Mouse (Mus musculus) heart, adult 11 months (tissue): Measurements from ENCODE around the gene BC030870.
A peak's percentile ranks its signal among the peaks of the same experiment; 100 is the strongest.
"Not testable (repeated sequence)": the region's sequence is repeated elsewhere in the genome, so short reads cannot be mapped to it uniquely, and the experiment has no call there.

ENCODE experiments used
- DNase-seq: peaks from one replicate; pipeline ENCODE4 v3.0.0; 2022

The BC030870 gene

GRCm38 (mm10) chr8:65129199-65129788 is at the start of gene BC030870:
Gene BC030870 (minus strand): TSS chr8:65129563.
- DNase-seq = no peak

GRCm38 (mm10) chr8:65174746-65175476 is 45.5 kb upstream of the BC030870 start:
- DNase-seq = no peak

GRCm38 (mm10) chr8:65169184-65169583 is 39.8 kb upstream of the BC030870 start:
- DNase-seq = no peak

- not testable (repeated sequence) for DNase-seq
Observed at GRCm38 (mm10) chr8:65160676-65161075, 31.3 kb upstream of the BC030870 start.

GRCm38 (mm10) chr8:65159096-65159748 is 29.9 kb upstream of the BC030870 start:
- peak; percentile 61 for DNase-seq

GRCm38 (mm10) chr8:65157901-65158300 is 28.5 kb upstream of the BC030870 start:
- DNase-seq = peak; percentile 67

- DNase-seq = no peak
Observed at GRCm38 (mm10) chr8:65138830-65139466, 9.6 kb upstream of the BC030870 start.

- DNase-seq = no peak
Observed at GRCm38 (mm10) chr8:65126454-65126853, 2.9 kb downstream of the BC030870 start.

GRCm38 (mm10) chr8:65126014-65126413 is 3.3 kb downstream of the BC030870 start:
- no peak for DNase-seq

- no peak for DNase-seq
Observed at GRCm38 (mm10) chr8:65112092-65112491, 17.3 kb downstream of the BC030870 start.

GRCm38 (mm10) chr8:65110285-65110691 is 19.1 kb downstream of the BC030870 start:
- DNase-seq = no peak

- no peak for DNase-seq
Observed at GRCm38 (mm10) chr8:65108936-65109335, 20.4 kb downstream of the BC030870 start.

GRCm38 (mm10) chr8:65107936-65108718 is 21.2 kb downstream of the BC030870 start:
- no peak for DNase-seq

- DNase-seq = no peak
Observed at GRCm38 (mm10) chr8:65104041-65104440, 25.3 kb downstream of the BC030870 start.

GRCm38 (mm10) chr8:65103632-65104031 is 25.7 kb downstream of the BC030870 start:
- no peak for DNase-seq

GRCm38 (mm10) chr8:65099735-65100134 is 29.6 kb downstream of the BC030870 start:
- DNase-seq = no peak

- no peak for DNase-seq
Observed at GRCm38 (mm10) chr8:65097760-65098415, 31.5 kb downstream of the BC030870 start.

- peak; percentile 31 for DNase-seq
Observed at GRCm38 (mm10) chr8:65089781-65090180, 39.6 kb downstream of the BC030870 start.

- peak; percentile 43 for DNase-seq
Observed at GRCm38 (mm10) chr8:65088120-65088519, 41.2 kb downstream of the BC030870 start.

GRCm38 (mm10) chr8:65087711-65088110 is 41.7 kb downstream of the BC030870 start:
- DNase-seq = peak; percentile 55

GRCm38 (mm10) chr8:65085680-65086079 is 43.7 kb downstream of the BC030870 start:
- DNase-seq = peak; percentile 9

- peak; percentile 79 for DNase-seq
Observed at GRCm38 (mm10) chr8:65080731-65081130, 48.6 kb downstream of the BC030870 start.
